Mouse (Mus musculus) heart, embryonic 11.5 days (tissue): ENCODE measurements at regions not wholly inside any gene's neighbourhood (a gene's known extent, or its start where the extent isn't known, plus 50 kb on each side); places are given as distances from the start of the nearest gene placed in this dataset.
A peak's percentile ranks its signal among the peaks of the same experiment; 100 is the strongest.

ENCODE experiments used
- ATAC-seq: fragments of 200-750 bp; cut with Nextera tagmentation; replicated peaks from 2 replicates; pipeline ENCODE4 v1.8.0; 2017; ENCODE audit warnings: moderate library complexity; ENCODE audit not compliant: insufficient number of reproducible peaks, low FRiP score, low TSS enrichment
- H3K27ac ChIP-seq: fragments of 300-500 bp; sonication (generic); 2 replicates; pipeline ENCODE4 v1.5.1; 2014; ENCODE audit warnings: mild to moderate bottlenecking, low read depth, low read length
- H3K27me3 ChIP-seq: fragments of 300-500 bp; sonication (generic); 2 replicates; pipeline ENCODE4 v1.6.1; 2014; ENCODE audit warnings: mild to moderate bottlenecking, low read length, mixed read lengths; ENCODE audit not compliant: control insufficient read depth, insufficient read depth
- H3K36me3 ChIP-seq: fragments of 300-500 bp; sonication (generic); 2 replicates; pipeline ENCODE4 v1.6.1; 2014; ENCODE audit warnings: mild to moderate bottlenecking, low read length, moderate library complexity, mixed read lengths; ENCODE audit not compliant: control insufficient read depth, insufficient read depth
- H3K4me1 ChIP-seq: fragments of 300-500 bp; sonication (generic); 2 replicates; pipeline ENCODE4 v1.6.1; 2014; ENCODE audit warnings: low read length; ENCODE audit not compliant: control insufficient read depth, insufficient read depth
- H3K4me2 ChIP-seq: fragments of 300-500 bp; sonication (generic); 2 replicates; pipeline ENCODE4 v1.6.1; 2014; ENCODE audit warnings: mild to moderate bottlenecking, moderate library complexity
- H3K4me3 ChIP-seq: fragments of 300-500 bp; sonication (generic); 2 replicates; pipeline ENCODE4 v1.5.1; 2014; ENCODE audit warnings: low read depth, low read length
- H3K9ac ChIP-seq: fragments of 300-500 bp; sonication (generic); 2 replicates; pipeline ENCODE4 v1.6.1; 2014; ENCODE audit warnings: mild to moderate bottlenecking, low read depth, low read length, moderate library complexity
- H3K9me3 ChIP-seq: fragments of 300-500 bp; sonication (generic); replicated peaks from 2 replicates; pipeline ENCODE4 v1.6.1; 2016; ENCODE audit warnings: low read length; ENCODE audit not compliant: control insufficient read depth
- WGBS: fragments of 180-500 bp; shearing (Covaris S2); extraction: QIAGEN DNeasy Blood & Tissue Kit; methylation state at CpG from one replicate; pipeline ENCODE4 v1.1.7; 2014; ENCODE audit not compliant: insufficient replicate concordance; 5-methylcytosine and 5-hydroxymethylcytosine counted together

- no peak overlapping the region for H3K9ac ChIP-seq
- H3K27ac ChIP-seq: no peak overlapping the region
- ATAC-seq: no peak
- H3K27me3 ChIP-seq: no peaks in the 10 kb centered on the region
- WGBS: 56% methylated on average over 6 of the region's 6 CpGs
- no peak overlapping the region for H3K4me3 ChIP-seq
- no peak overlapping the region for H3K4me2 ChIP-seq
- peaks cover 3% of the 10 kb centered on the region; the same call in 1 of the 2 replicates for H3K9me3 ChIP-seq
- H3K36me3 ChIP-seq: no peaks in the 10 kb centered on the region
- H3K4me1 ChIP-seq: no peaks in the 10 kb centered on the region
Measured at GRCm38 (mm10) chr2:159134042-159134441, 339.4 kb downstream of the Dhx35 start.

- WGBS: 100% methylated on average over 2 of the region's 2 CpGs
- H3K36me3 ChIP-seq: no peaks in the 10 kb centered on the region
- ATAC-seq: no peak
- H3K4me3 ChIP-seq: no peak overlapping the region
- H3K4me2 ChIP-seq: no peak overlapping the region
- H3K9ac ChIP-seq: no peak overlapping the region
- no peaks in the 10 kb centered on the region for H3K9me3 ChIP-seq
- H3K27ac ChIP-seq: no peak overlapping the region
- no peaks in the 10 kb centered on the region for H3K27me3 ChIP-seq
- no peaks in the 10 kb centered on the region for H3K4me1 ChIP-seq
Measured at GRCm38 (mm10) chr2:159138603-159139002, 344.0 kb downstream of the Dhx35 start.

- no peak for ATAC-seq
- H3K4me1 ChIP-seq: no peaks in the 10 kb centered on the region
- H3K9ac ChIP-seq: no peak overlapping the region
- no peaks in the 10 kb centered on the region for H3K27me3 ChIP-seq
- H3K9me3 ChIP-seq: no peaks in the 10 kb centered on the region; the same call in 1 of the 2 replicates
- H3K4me2 ChIP-seq: no peak overlapping the region
- no peaks in the 10 kb centered on the region for H3K36me3 ChIP-seq
- WGBS: 86% methylated on average over 6 of the region's 6 CpGs
- H3K4me3 ChIP-seq: no peak overlapping the region
- H3K27ac ChIP-seq: no peak overlapping the region
Measured at GRCm38 (mm10) chr2:159145980-159146379, 351.4 kb downstream of the Dhx35 start.

GRCm38 (mm10) chr2:159163985-159164384, 369.4 kb downstream of the Dhx35 start:
- Histone ChIP-seq H3K9me3 (no peaks in the 10 kb centered on the region), H3K27ac (no peak overlapping the region), H3K27me3 (no peaks in the 10 kb centered on the region), H3K4me3 (no peak overlapping the region), H3K4me1 (0 out of 2 replicates have a peak, but pooled peaks cover 2% of the 10 kb centered on the region), H3K36me3 (no peaks in the 10 kb centered on the region), H3K9ac (no peak overlapping the region), H3K4me2 (no peak overlapping the region)
- ATAC-seq: no peak
- 42% methylated on average over 7 of the region's 7 CpGs for whole genome bisulfite sequencing

- H3K27ac ChIP-seq: peak overlapping the region; percentile 29
- H3K9me3 ChIP-seq: no peaks in the 10 kb centered on the region
- H3K9ac ChIP-seq: no peak overlapping the region
- H3K27me3 ChIP-seq: no peaks in the 10 kb centered on the region
- 52% methylated on average over 7 of the region's 7 CpGs for WGBS
- no peak overlapping the region for H3K4me2 ChIP-seq
- H3K4me1 ChIP-seq: 0 out of 2 replicates have a peak, but pooled peaks cover 2% of the 10 kb centered on the region
- peak; percentile 63 for ATAC-seq
- no peaks in the 10 kb centered on the region for H3K36me3 ChIP-seq
- no peak overlapping the region for H3K4me3 ChIP-seq
Measured at GRCm38 (mm10) chr2:159168553-159169064, 374.0 kb downstream of the Dhx35 start.

- Histone ChIP-seq H3K36me3 (no peaks in the 10 kb centered on the region), H3K4me3 (no peak overlapping the region), H3K27ac (no peak overlapping the region), H3K27me3 (no peaks in the 10 kb centered on the region), H3K9me3 (no peaks in the 10 kb centered on the region), H3K4me1 (no peaks in the 10 kb centered on the region), H3K9ac (no peak overlapping the region), H3K4me2 (no peak overlapping the region)
- WGBS: 32% methylated on average over 7 of the region's 7 CpGs
- no peak for ATAC-seq
Measured at GRCm38 (mm10) chr2:159196156-159196555, 401.5 kb downstream of the Dhx35 start.

GRCm38 (mm10) chr2:159232266-159232665, 437.7 kb downstream of the Dhx35 start:
- Histone ChIP-seq H3K27ac (no peak overlapping the region), H3K4me2 (no peak overlapping the region), H3K4me1 (no peaks in the 10 kb centered on the region), H3K9me3 (no peaks in the 10 kb centered on the region), H3K27me3 (no peaks in the 10 kb centered on the region), H3K36me3 (no peaks in the 10 kb centered on the region), H3K4me3 (no peak overlapping the region), H3K9ac (no peak overlapping the region)
- no peak for ATAC-seq
- 43% methylated on average over 2 of the region's 2 CpGs for WGBS

GRCm38 (mm10) chr2:159235000-159235399, 440.4 kb downstream of the Dhx35 start:
- H3K9ac ChIP-seq: no peak overlapping the region
- WGBS: 34% methylated on average over 6 of the region's 6 CpGs
- H3K9me3 ChIP-seq: no peaks in the 10 kb centered on the region
- H3K27me3 ChIP-seq: no peaks in the 10 kb centered on the region
- ATAC-seq: no peak
- H3K4me2 ChIP-seq: no peak overlapping the region
- no peaks in the 10 kb centered on the region for H3K4me1 ChIP-seq
- no peaks in the 10 kb centered on the region for H3K36me3 ChIP-seq
- H3K27ac ChIP-seq: no peak overlapping the region
- no peak overlapping the region for H3K4me3 ChIP-seq

GRCm38 (mm10) chr2:159250065-159250464, 455.5 kb downstream of the Dhx35 start:
- Histone ChIP-seq H3K9me3 (no peaks in the 10 kb centered on the region), H3K27ac (no peak overlapping the region), H3K4me3 (no peak overlapping the region), H3K4me1 (0 out of 2 replicates have a peak, but pooled peaks cover 4% of the 10 kb centered on the region), H3K4me2 (no peak overlapping the region), H3K27me3 (no peaks in the 10 kb centered on the region), H3K36me3 (no peaks in the 10 kb centered on the region), H3K9ac (no peak overlapping the region)
- WGBS: 76% methylated on average over 6 of the region's 6 CpGs
- ATAC-seq: no peak
